Mouse (Mus musculus): Measurements from ENCODE around the gene Skap1.

DNA sequence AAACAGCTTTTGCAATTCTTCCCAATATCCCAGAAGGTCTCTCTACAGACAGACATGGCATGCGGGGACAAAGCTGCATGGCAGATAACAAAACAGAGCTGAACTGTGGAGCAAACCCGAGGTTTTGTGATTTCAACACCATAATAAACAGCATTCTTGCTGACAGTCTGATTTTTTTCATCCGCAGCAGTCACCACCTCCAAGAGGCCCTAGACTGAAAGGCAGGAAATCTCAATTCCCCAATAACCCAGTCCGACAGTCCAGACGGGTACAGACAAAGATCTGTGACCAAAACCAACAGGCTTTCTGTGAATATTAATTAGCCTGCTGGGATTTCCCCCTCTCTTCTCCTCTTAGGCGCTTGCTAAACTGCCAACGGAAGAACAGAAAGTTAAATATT, 311.3 kb downstream of the Skap1 start:
- TF ChIP-seq EP300 (IDR thresholded peaks at IDR 0.05; ENCODE audit: insufficient read depth, low read depth, low read length), result no peak
- TF ChIP-seq CTCF (IDR thresholded peaks at IDR 0.05; ENCODE audit: low read depth, low read length), result no peak
- no peak for TF ChIP-seq POLR2A (IDR thresholded peaks at IDR 0.05; ENCODE audit: insufficient read depth, low read length)

Measured in ES-Bruce4 (cell line).